34 mouse cellular contexts compared by ENCODE assay signal in genomic region chr2:177535876-177536275, GRCm38 (mm10). TPM values are rescaled to one million over a fixed set of nuclear protein-coding genes. Genes with fewer than 3 reads are reported as not detected.
"Had no signal": no experiment of that assay in that cellular context is flagged by ENCODE, and none has a peak within 500 bp of the region (broad histone marks: within the 10 kb centered on the region; RNA-seq: fewer than 3 reads in every experiment).

No protein-coding gene starts in this region.

- ATAC-seq: hindbrain, embryonic 16.5 days; inflammation-experienced regulatory T-cells, adult 6 months; intestine, embryonic 15.5 days; intestine, postnatal 0 days had no signal

- H3K4me3 ChIP-seq: heart, adult 2 months; heart, embryonic 13.5 days; heart, embryonic 15.5 days; hindbrain, embryonic 10.5 days; hindbrain, embryonic 12.5 days; intestine, embryonic 15.5 days; kidney, embryonic 15.5 days; layer of hippocampus, adult 2 months; left cerebral cortex, adult 2 months; limb, embryonic 10.5 days; limb, embryonic 12.5 days; liver, embryonic 13.5 days had no signal

- H3K27me3 ChIP-seq: heart, embryonic 13.5 days; heart, embryonic 15.5 days; hindbrain, embryonic 12.5 days; intestine, embryonic 15.5 days; kidney, embryonic 15.5 days; limb, embryonic 12.5 days; liver, embryonic 13.5 days had no signal

- H3K9me3 ChIP-seq: heart, embryonic 15.5 days; hindbrain, embryonic 12.5 days; intestine, embryonic 15.5 days; kidney, embryonic 15.5 days; limb, embryonic 10.5 days; liver, embryonic 13.5 days had no signal

- DNase-seq: gastrocnemius, postnatal 14 days; gastrocnemius, postnatal 36 days; heart, adult 2 months; heart, postnatal 14 days; heart, postnatal 36 days; kidney, adult 2 months; kidney, adult 9 months; kidney, postnatal 25 days; kidney, postnatal 4 days; liver; liver, embryonic 13.5 days had no signal

- H3K36me3 ChIP-seq: heart, embryonic 13.5 days; heart, embryonic 15.5 days; hindbrain, embryonic 10.5 days; hindbrain, embryonic 12.5 days; intestine, embryonic 15.5 days; kidney, embryonic 15.5 days; limb, embryonic 10.5 days; limb, embryonic 12.5 days; liver, embryonic 13.5 days had no signal

- H3K4me1 ChIP-seq: heart, embryonic 13.5 days; heart, embryonic 15.5 days; hindbrain, embryonic 10.5 days; hindbrain, embryonic 12.5 days; intestine, embryonic 15.5 days; kidney, embryonic 15.5 days; limb, embryonic 10.5 days; limb, embryonic 12.5 days; liver, embryonic 13.5 days had no signal

RNA-seq across cellular contexts. Expression of gene Gm14403, which starts 37.9 kb away (rescaled TPM):
- polyA plus RNA-seq: inflammation-experienced regulatory T-cells, adult 6 months had no signal

RNA-seq across cellular contexts. Expression of gene Gm14406, which starts 42.1 kb away (rescaled TPM):
- total RNA-seq: gastrocnemius, postnatal 14 days; gastrocnemius, postnatal 36 days; granulocyte monocyte progenitor cell, adult 5-6 weeks; heart, adult 2 months; layer of hippocampus, adult 2 months; layer of hippocampus, postnatal 10 days; layer of hippocampus, postnatal 25 days; left cerebral cortex, postnatal 14 days had no signal
- polyA plus RNA-seq: heart, adult 2 months; heart, embryonic 11.5 days; heart, embryonic 13.5 days; heart, embryonic 15.5 days; heart, postnatal 0 days; hindbrain, embryonic 10.5 days; hindbrain, embryonic 12.5 days; hindbrain, embryonic 14.5 days; hindbrain, embryonic 16.5 days; inflammation-experienced regulatory T-cells, adult 6 months; intestine, embryonic 15.5 days; intestine, postnatal 0 days; kidney, adult 2 months; kidney, embryonic 15.5 days; kidney, postnatal 0 days; limb, embryonic 10.5 days; limb, embryonic 12.5 days; limb, embryonic 14.5 days; liver, embryonic 11.5 days; liver, embryonic 13.5 days had no signal
